Mouse (Mus musculus): ENCODE results near the gene Mob1a. TPM values are rescaled to one million over a fixed set of nuclear protein-coding genes. Genes with fewer than 3 reads are reported as not detected.

Gene Mob1a
- 21.3 and 21.8 TPM in 2 replicates for polyA plus RNA-seq (2012; rRNA removed)

GRCm38 (mm10) chr6:83325525-83326393 is at the start of gene Mob1a, which contains the start of gene Mthfd2:
Gene Mob1a (plus strand): TSS chr6:83326016.
Gene Mthfd2 (minus strand): TSS chr6:83325908.

GRCm38 (mm10) chr6:83348873-83349272 is 23.1 kb downstream of the Mob1a start, which contains the start of gene Bola3:
Gene Bola3 (plus strand): TSS chr6:83349147.

Other genes with a start within 250 kb of the Mob1a start
- gene Pcgf1, start 248.1 kb upstream of the Mob1a start, polyA plus RNA-seq (2012; rRNA removed): 53.5 and 53.6 TPM in 2 replicates
- 0.16 and 0.57 TPM in 2 replicates for gene Lbx2, start 239.6 kb upstream of the Mob1a start, polyA plus RNA-seq (2012; rRNA removed)
- gene Ccdc142, start 224.4 kb upstream of the Mob1a start, polyA plus RNA-seq (2012; rRNA removed): 13.9 TPM in 2 replicates
- 13.6 and 13.9 TPM in 2 replicates for gene Gm42688, start 224.4 kb upstream of the Mob1a start, polyA plus RNA-seq (2012; rRNA removed)
- gene Mrpl53, start 217.0 kb upstream of the Mob1a start, polyA plus RNA-seq (2012; rRNA removed): 103 and 111 TPM in 2 replicates
- 45.7 and 48.5 TPM in 2 replicates for gene Mogs, start 210.5 kb upstream of the Mob1a start, polyA plus RNA-seq (2012; rRNA removed)
- 152 and 163 TPM in 2 replicates for gene Wbp1, start 204.5 kb upstream of the Mob1a start, polyA plus RNA-seq (2012; rRNA removed)
- 37.3 and 39.4 TPM in 2 replicates for gene Ino80b, start 200.6 kb upstream of the Mob1a start, polyA plus RNA-seq (2012; rRNA removed)
- 13.7 and 18.2 TPM in 2 replicates for gene Rtkn, start 190.6 kb upstream of the Mob1a start, polyA plus RNA-seq (2012; rRNA removed)
- 25.6 and 26.5 TPM in 2 replicates for gene Wdr54, start 169.6 kb upstream of the Mob1a start, polyA plus RNA-seq (2012; rRNA removed)
- 8.3 TPM in 2 replicates for gene 1700003E16Rik, start 169.6 kb upstream of the Mob1a start, polyA plus RNA-seq (2012; rRNA removed)
- gene Dctn1, start 160.1 kb upstream of the Mob1a start, polyA plus RNA-seq (2012; rRNA removed): 230 and 248 TPM in 2 replicates
- gene Slc4a5, start 106.2 kb upstream of the Mob1a start, polyA plus RNA-seq (2012; rRNA removed): 0.41 and 1.3 TPM in 2 replicates
- gene Mthfd2, start 108 bp upstream of the Mob1a start, polyA plus RNA-seq (2012; rRNA removed): 17.9 and 20.7 TPM in 2 replicates
- 20.9 and 27.3 TPM in 2 replicates for gene Bola3, start 23.1 kb downstream of the Mob1a start, polyA plus RNA-seq (2012; rRNA removed)
- gene Tet3, start 133.1 kb downstream of the Mob1a start, polyA plus RNA-seq (2012; rRNA removed): 17.1 and 19.3 TPM in 2 replicates
- gene Dguok, start 181.0 kb downstream of the Mob1a start, polyA plus RNA-seq (2012; rRNA removed): 79.5 and 87.3 TPM in 2 replicates
- 2.1 and 4.7 TPM in 2 replicates for gene Actg2, start 210.2 kb downstream of the Mob1a start, polyA plus RNA-seq (2012; rRNA removed)
- gene Stambp, start 246.7 kb downstream of the Mob1a start, polyA plus RNA-seq (2012; rRNA removed): 45.8 and 47.2 TPM in 2 replicates